Mouse (Mus musculus): Measurements from ENCODE around the gene Zfp697. TPM values are rescaled to one million over a fixed set of nuclear protein-coding genes. Genes with fewer than 3 reads are reported as not detected.

Gene Zfp697
- total RNA-seq, 2 experiments from 2014 or later = 7.9 to 8.6 TPM

Other genes with a start within 250 kb of the Zfp697 start
- gene Adam30, start 221.8 kb upstream of the Zfp697 start, total RNA-seq (2021) = under 1 TPM in 1 of 2 experiments, not detected in 1; 0.10 TPM
- gene Reg4, start 160.3 kb upstream of the Zfp697 start, total RNA-seq (2021) = not detected
- gene Hmgcs2, start 102.0 kb upstream of the Zfp697 start, total RNA-seq (2021) = 100 to 1,000 TPM; 183 to 241 TPM
- 1 to 10 TPM; 5.9 to 7.4 TPM for gene Phgdh, start 42.5 kb upstream of the Zfp697 start, total RNA-seq (2021)
- not detected for gene Gm4450, start 74.7 kb downstream of the Zfp697 start, total RNA-seq (2021)
- not detected for gene Hsd3b4, start 128.1 kb downstream of the Zfp697 start, total RNA-seq (2021)
- not detected for gene Gm10681, start 206.3 kb downstream of the Zfp697 start, total RNA-seq (2021)
- not detected for gene Hsd3b5, start 247.8 kb downstream of the Zfp697 start, total RNA-seq (2021)

Measured in heart, postnatal 10 days (tissue).